Comparison of ENCODE assay signal across 26 mouse cellular contexts in the genomic region with DNA sequence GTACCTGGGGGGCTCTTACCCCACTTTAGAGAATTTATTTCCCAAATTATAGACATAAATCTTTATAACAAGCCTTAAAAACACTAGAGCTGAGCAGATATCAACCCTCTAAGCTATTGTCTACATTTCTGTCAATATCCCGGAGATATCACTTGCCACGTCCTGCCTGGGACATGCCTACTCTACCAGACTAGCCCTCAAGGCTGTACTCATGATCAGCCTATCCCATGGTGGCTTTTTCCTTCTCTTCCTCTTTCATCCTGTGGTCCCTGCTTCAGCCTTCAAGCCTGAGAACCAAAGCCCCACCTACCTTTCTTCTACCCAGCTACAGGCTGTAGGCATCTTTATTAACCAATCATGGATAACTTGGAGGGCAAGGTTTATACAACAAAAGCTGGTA. TPM values are rescaled to one million over a fixed set of nuclear protein-coding genes. Genes with fewer than 3 reads are reported as not detected.
"Had no signal": no experiment of that assay in that cellular context is flagged by ENCODE, and none has a peak within 500 bp of the region (broad histone marks: within the 10 kb centered on the region; RNA-seq: fewer than 3 reads in every experiment).

No protein-coding gene starts in this region.

- ATAC-seq: liver, postnatal 0 days; lung, postnatal 0 days; midbrain, embryonic 13.5 days; midbrain, embryonic 15.5 days had no signal

- H3K27ac ChIP-seq: lung, embryonic 15.5 days; macrophage; stomach, embryonic 15.5 days; stomach, postnatal 0 days had no signal

- H3K4me1 ChIP-seq: lung, embryonic 15.5 days; midbrain, embryonic 15.5 days; stomach, embryonic 15.5 days had no signal

- H3K4me2 ChIP-seq: lung, embryonic 15.5 days; midbrain, embryonic 11.5 days; midbrain, embryonic 13.5 days; midbrain, embryonic 15.5 days; neural tube, embryonic 13.5 days; stomach, embryonic 15.5 days had no signal

- H3K4me3 ChIP-seq: lung, embryonic 15.5 days; midbrain, embryonic 13.5 days; midbrain, embryonic 15.5 days; neural tube, embryonic 13.5 days; stomach, embryonic 15.5 days had no signal

- H3K9me3 ChIP-seq: lung, embryonic 15.5 days; megakaryocyte, embryonic 14.5 days; midbrain, embryonic 13.5 days; midbrain, embryonic 15.5 days; neural tube, embryonic 13.5 days; stomach, embryonic 15.5 days had no signal

- H3K27me3 ChIP-seq: lung, embryonic 15.5 days; midbrain, embryonic 13.5 days; midbrain, embryonic 15.5 days; neural tube, embryonic 13.5 days; stomach, embryonic 15.5 days had no signal

- H3K9ac ChIP-seq: liver, postnatal 0 days; lung, embryonic 15.5 days; midbrain, embryonic 15.5 days; neural tube, embryonic 13.5 days; stomach, embryonic 15.5 days had no signal

- DNase-seq: liver, postnatal 0 days; lung, adult 2 months; lung, postnatal 14 days; lung, postnatal 36 days; right cerebral cortex, postnatal 14 days; thymus, adult 2 months; thymus, postnatal 25 days; thymus, postnatal 4 days had no signal

RNA-seq across cellular contexts. Expression of gene Psmb11, which starts 8.6 kb away (rescaled TPM):
- total RNA-seq: midbrain, postnatal 0 days; monocyte, adult 5-6 weeks had no signal
- polyA plus RNA-seq: liver, postnatal 0 days; lung, adult 2 months; macrophage; midbrain, embryonic 11.5 days; midbrain, embryonic 13.5 days; midbrain, embryonic 15.5 days; midbrain, postnatal 0 days; spleen, adult 2 months; stomach, postnatal 0 days; urinary bladder, adult 2 months had no signal

RNA-seq across cellular contexts. Expression of gene Gm17606, which starts 11.0 kb away (rescaled TPM):
- total RNA-seq: megakaryocyte progenitor cell, adult 5-6 weeks; midbrain, postnatal 0 days; monocyte, adult 5-6 weeks; neutrophil, adult 5-6 weeks had no signal
- polyA plus RNA-seq: liver, postnatal 0 days; lung, adult 2 months; lung, embryonic 15.5 days; lung, postnatal 0 days; macrophage; midbrain, embryonic 11.5 days; midbrain, embryonic 13.5 days; midbrain, embryonic 15.5 days; midbrain, postnatal 0 days; neural tube, embryonic 11.5 days; neural tube, embryonic 13.5 days; spleen, adult 2 months; stomach, embryonic 15.5 days; stomach, postnatal 0 days; testis, adult 2 months; thymus, adult 2 months; urinary bladder, adult 2 months had no signal
